Mouse (Mus musculus) thymus, postnatal 14 days (tissue): ENCODE data around the gene Gm9817.

Source experiments
- DNase-seq: peaks from one replicate; pipeline ENCODE4 v3.0.0; 2021

The Gm9817 gene

GRCm38 (mm10) chr13:45095028-45095427, 16.5 kb downstream of the Gm9817 start:
- no peak for DNase-seq

DNA sequence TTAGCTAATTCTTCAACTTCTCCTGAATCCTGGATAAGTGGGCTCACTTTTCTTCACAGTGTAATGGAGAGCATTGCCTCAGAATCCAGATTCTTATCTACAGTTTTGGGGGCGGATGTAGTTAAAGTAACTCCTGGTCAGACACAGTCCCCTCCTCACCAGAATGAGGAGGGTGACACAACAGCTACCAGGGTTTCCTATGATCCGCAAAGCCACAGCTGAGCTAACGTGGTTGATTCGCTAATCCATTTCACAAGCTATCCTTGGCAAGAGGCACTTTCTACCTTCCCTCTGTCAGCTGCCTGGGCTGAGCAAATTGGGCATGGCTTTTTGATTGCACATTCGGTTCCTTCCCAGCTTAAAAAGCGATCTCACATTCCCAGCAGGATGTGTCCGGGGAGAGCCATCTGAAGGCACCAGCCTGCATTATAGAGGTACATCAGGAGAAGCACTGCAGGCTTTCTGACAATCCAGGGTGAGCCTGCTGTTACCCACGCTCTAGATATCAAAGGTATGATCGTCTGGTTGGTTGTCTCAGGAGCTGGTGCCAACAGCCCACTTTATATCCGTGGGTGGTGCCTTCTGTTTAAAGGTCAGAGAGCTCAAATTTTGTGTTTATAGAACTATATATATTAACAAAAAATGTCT, 21.2 kb downstream of the Gm9817 start:
- no peak for DNase-seq

DNA sequence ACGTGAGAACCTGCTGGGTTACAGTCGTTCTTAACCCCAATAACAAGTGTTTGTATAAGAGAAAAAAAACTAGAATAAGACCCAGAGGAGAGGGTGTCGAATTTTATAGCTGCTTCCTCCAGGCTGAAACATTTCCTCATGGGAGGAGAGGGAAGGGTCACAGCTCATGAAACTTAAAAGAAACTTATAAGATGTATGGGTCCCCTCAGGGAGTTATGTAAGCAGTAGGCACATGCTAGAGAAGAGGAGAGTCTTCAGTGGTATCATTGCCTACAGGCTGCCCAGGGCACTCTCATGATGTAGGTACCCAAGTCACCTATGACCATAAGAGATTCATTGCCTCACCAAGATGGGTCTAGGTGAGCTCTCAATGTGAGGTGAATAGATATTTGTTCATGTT, 28.0 kb downstream of the Gm9817 start:
- DNase-seq = no peak

DNA sequence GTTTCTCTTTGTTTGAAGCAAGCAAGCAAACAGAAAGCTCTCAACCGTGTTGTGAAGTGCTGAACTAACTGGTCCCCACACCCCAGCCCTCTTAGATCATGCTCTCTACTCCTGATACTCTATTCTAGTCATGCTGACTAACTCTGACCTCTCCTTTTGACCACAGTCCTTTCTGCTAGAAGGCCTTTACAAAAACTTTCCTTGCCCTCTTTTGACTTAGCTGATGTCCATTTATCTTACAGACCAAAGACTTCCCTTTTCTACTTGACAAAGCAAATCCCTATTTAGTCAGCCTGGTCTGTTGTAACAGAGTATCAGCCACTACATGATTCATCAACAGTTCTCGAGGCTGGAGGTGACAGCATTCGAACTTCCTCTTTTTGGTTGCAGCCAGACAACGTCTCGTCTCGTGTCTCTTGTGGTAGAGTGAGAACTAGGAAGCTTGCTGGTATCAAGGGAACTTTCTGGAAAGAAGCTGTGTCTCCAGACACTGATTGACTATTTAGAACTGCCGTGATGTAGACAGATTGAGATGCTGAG, 30.4 kb downstream of the Gm9817 start:
- DNase-seq = no peak

GRCm38 (mm10) chr13:45118375-45118774, 39.9 kb downstream of the Gm9817 start:
- DNase-seq = no peak

- no peak for DNase-seq
Measured at GRCm38 (mm10) chr13:45118822-45119221, 40.3 kb downstream of the Gm9817 start.
